Mouse (Mus musculus) stomach, embryonic 14.5 days (tissue): ENCODE measurements around the gene Usp24. TPM values are rescaled to one million over a fixed set of nuclear protein-coding genes. Genes with fewer than 3 reads are reported as not detected.

Experiments
- ATAC-seq: fragments of 200-750 bp; cut with Nextera tagmentation; 2 replicates; pipeline ENCODE4 v1.8.0; 2017; ENCODE audit warnings: low read depth, moderate TSS enrichment; ENCODE audit not compliant: insufficient number of reproducible peaks, insufficient read depth, low FRiP score
- H3K27ac ChIP-seq: fragments of 300-500 bp; sonication (generic); 2 replicates; pipeline ENCODE4 v1.5.1; 2014; ENCODE audit warnings: mild to moderate bottlenecking, low read length, moderate library complexity, mixed read lengths
- H3K27me3 ChIP-seq: fragments of 300-500 bp; sonication (generic); 2 replicates; pipeline ENCODE4 v1.6.1; 2014; ENCODE audit warnings: low read length, control low read depth, mixed read lengths; ENCODE audit not compliant: control insufficient read depth, insufficient read depth
- H3K36me3 ChIP-seq: fragments of 300-500 bp; sonication (generic); 2 replicates; pipeline ENCODE4 v1.6.1; 2014; ENCODE audit warnings: mild to moderate bottlenecking, control low read depth, low read length, moderate library complexity, mixed read lengths; ENCODE audit not compliant: control insufficient read depth, insufficient read depth
- H3K4me1 ChIP-seq: fragments of 300-500 bp; sonication (generic); 2 replicates; pipeline ENCODE4 v1.6.1; 2014; ENCODE audit warnings: low read length, control low read depth, mixed read lengths; ENCODE audit not compliant: control insufficient read depth, insufficient read depth
- H3K4me2 ChIP-seq: fragments of 300-500 bp; sonication (generic); replicated peaks from 2 replicates; pipeline ENCODE4 v1.6.1; 2014; ENCODE audit warnings: low read depth, low read length, control low read depth
- H3K4me3 ChIP-seq: fragments of 300-500 bp; sonication (generic); 2 replicates; pipeline ENCODE4 v1.5.1; 2014; ENCODE audit warnings: low read depth, low read length, control low read depth
- H3K9ac ChIP-seq: fragments of 300-500 bp; sonication (generic); replicated peaks from 2 replicates; pipeline ENCODE4 v1.6.1; 2014; ENCODE audit warnings: low read depth, mild to moderate bottlenecking, control low read depth, low read length, moderate library complexity, mixed read lengths
- H3K9me3 ChIP-seq: fragments of 300-500 bp; sonication (generic); 2 replicates; pipeline ENCODE4 v1.6.1; 2016; ENCODE audit warnings: low read depth, low read length, control low read depth; ENCODE audit not compliant: control insufficient read depth
- WGBS: fragments of 180-500 bp; shearing (Covaris S2); extraction: QIAGEN DNeasy Blood & Tissue Kit; methylation state at CpG from one replicate; pipeline ENCODE4 v1.1.7; 2014; 5-methylcytosine and 5-hydroxymethylcytosine counted together
- polyA plus RNA-seq: library from polyadenylated mRNA; unstranded; fragments of >200 nt; fragmentation: Nextera tagmentation; extraction: Ambion mirVana; gene quantifications from 2 replicates; pipeline ENCODE4 v1.2.1, GENCODE M21; 2014

Usp24 gene
- polyA plus RNA-seq, 1 experiment from 2014 or later: 12.0 TPM

DNA sequence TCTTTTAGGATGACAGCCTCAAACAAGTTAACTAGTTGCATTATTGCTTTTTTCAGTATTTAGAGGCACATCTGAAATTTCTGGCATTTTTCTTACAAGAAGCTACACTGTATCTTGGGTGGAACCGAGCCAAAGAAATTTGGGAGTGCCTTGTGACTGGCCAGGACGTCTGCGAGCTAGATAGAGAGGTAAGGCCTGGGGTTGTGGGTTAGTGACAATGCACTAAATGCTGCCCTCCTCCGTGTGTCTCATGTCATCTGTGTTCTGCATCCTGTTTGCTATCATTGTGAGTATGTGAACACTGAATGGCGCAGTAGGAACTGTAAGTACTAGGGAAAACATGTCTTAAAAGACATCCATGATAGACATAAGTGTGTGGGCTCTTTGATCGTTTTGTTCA is 54.0 kb downstream of the Usp24 start:
- WGBS: 84% methylated on average over 6 of the region's 6 CpGs
- no peak for ATAC-seq
- H3K27ac ChIP-seq: no peak overlapping the region
- no peaks in the 10 kb centered on the region for H3K9me3 ChIP-seq
- no peaks in the 10 kb centered on the region for H3K27me3 ChIP-seq
- H3K9ac ChIP-seq: no peak overlapping the region
- H3K4me3 ChIP-seq: no peak overlapping the region
- H3K4me1 ChIP-seq: no peaks in the 10 kb centered on the region
- no peak overlapping the region for H3K4me2 ChIP-seq
- peaks cover 46% of the 10 kb centered on the region for H3K36me3 ChIP-seq

DNA sequence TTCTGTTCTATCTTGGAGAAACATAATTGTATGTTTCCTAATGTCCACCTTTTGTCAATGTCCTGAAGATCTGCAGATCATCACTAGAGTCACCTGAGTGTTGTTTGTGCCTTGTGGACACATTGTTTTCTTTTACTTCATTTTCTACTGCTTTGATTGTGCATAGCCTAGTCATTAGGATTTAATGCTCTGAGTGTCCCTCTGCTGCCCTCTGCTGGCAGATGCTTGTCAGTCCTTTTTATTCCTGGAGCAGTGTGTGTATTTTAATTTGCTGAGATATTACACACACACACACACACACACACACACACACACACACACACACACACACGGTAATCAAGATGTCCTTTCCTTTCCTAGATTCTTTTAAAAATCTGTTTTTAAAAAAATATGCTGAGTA is 59.8 kb downstream of the Usp24 start:
- peaks cover 48% of the 10 kb centered on the region for H3K36me3 ChIP-seq
- H3K4me1 ChIP-seq: no peaks in the 10 kb centered on the region
- no peak overlapping the region for H3K9ac ChIP-seq
- no peak overlapping the region for H3K4me2 ChIP-seq
- no peak overlapping the region for H3K4me3 ChIP-seq
- WGBS: 43% methylated on average over 1 of the region's 1 CpGs
- H3K9me3 ChIP-seq: no peaks in the 10 kb centered on the region
- ATAC-seq: no peak
- H3K27me3 ChIP-seq: no peaks in the 10 kb centered on the region
- no peak overlapping the region for H3K27ac ChIP-seq

- 64% methylated on average over 14 of the region's 14 CpGs for whole genome bisulfite sequencing
- H3K9me3 ChIP-seq: no peaks in the 10 kb centered on the region
- H3K36me3 ChIP-seq: peaks cover 51% of the 10 kb centered on the region
Measured at GRCm38 (mm10) chr4:106378839-106379572, 63.0 kb downstream of the Usp24 start.

GRCm38 (mm10) chr4:106381131-106381530 is 65.1 kb downstream of the Usp24 start:
- ATAC-seq: no peak

More at GRCm38 (mm10) chr4:106378839-106379572, 63.0 kb downstream of the Usp24 start:
- no peaks in the 10 kb centered on the region for H3K27me3 ChIP-seq
- H3K4me2 ChIP-seq: no peak overlapping the region
- H3K27ac ChIP-seq: no peak overlapping the region
- ATAC-seq: no peak
- H3K9ac ChIP-seq: no peak overlapping the region
- H3K4me1 ChIP-seq: no peaks in the 10 kb centered on the region
- no peak overlapping the region for H3K4me3 ChIP-seq

GRCm38 (mm10) chr4:106389908-106390307 is 73.9 kb downstream of the Usp24 start:
- WGBS: 67% methylated on average over 3 of the region's 3 CpGs
- Histone ChIP-seq H3K27ac (no peak overlapping the region), H3K27me3 (no peaks in the 10 kb centered on the region), H3K9me3 (no peaks in the 10 kb centered on the region), H3K4me2 (no peak overlapping the region), H3K4me1 (no peaks in the 10 kb centered on the region), H3K9ac (no peak overlapping the region), H3K4me3 (no peak overlapping the region), H3K36me3 (peaks cover 62% of the 10 kb centered on the region)
- no peak for ATAC-seq

More at GRCm38 (mm10) chr4:106381131-106381530, 65.1 kb downstream of the Usp24 start:
- 69% methylated on average over 5 of the region's 5 CpGs for WGBS
- no peak overlapping the region for H3K27ac ChIP-seq
- H3K36me3 ChIP-seq: peaks cover 59% of the 10 kb centered on the region
- H3K9me3 ChIP-seq: no peaks in the 10 kb centered on the region
- no peak overlapping the region for H3K9ac ChIP-seq
- no peaks in the 10 kb centered on the region for H3K27me3 ChIP-seq
- H3K4me3 ChIP-seq: no peak overlapping the region
- H3K4me1 ChIP-seq: no peaks in the 10 kb centered on the region
- no peak overlapping the region for H3K4me2 ChIP-seq

DNA sequence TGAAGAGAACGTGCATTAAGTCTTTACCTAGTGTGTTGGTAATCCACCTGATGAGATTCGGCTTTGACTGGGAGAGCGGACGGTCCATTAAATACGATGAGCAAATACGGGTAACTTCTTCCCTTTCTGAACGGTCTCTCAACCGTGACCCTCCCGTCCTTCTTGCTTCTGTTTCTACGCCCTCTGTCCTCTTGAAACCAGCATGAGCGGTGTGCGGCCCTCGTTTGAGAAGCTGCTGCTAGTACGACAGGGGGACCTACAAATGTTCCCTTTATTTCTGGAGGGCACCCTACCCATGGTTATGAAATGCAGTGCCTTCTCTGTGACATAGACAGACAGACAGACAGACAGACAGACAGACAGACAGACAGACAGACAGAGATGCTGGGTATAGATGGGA is 93.6 kb downstream of the Usp24 start:
- Histone ChIP-seq H3K4me3 (no peak overlapping the region), H3K4me1 (no peaks in the 10 kb centered on the region), H3K27me3 (no peaks in the 10 kb centered on the region), H3K4me2 (no peak overlapping the region), H3K9me3 (no peaks in the 10 kb centered on the region), H3K9ac (no peak overlapping the region), H3K36me3 (peaks cover 71% of the 10 kb centered on the region), H3K27ac (no peak overlapping the region)
- WGBS: 95% methylated on average over 14 of the region's 14 CpGs
- no peak for ATAC-seq

DNA sequence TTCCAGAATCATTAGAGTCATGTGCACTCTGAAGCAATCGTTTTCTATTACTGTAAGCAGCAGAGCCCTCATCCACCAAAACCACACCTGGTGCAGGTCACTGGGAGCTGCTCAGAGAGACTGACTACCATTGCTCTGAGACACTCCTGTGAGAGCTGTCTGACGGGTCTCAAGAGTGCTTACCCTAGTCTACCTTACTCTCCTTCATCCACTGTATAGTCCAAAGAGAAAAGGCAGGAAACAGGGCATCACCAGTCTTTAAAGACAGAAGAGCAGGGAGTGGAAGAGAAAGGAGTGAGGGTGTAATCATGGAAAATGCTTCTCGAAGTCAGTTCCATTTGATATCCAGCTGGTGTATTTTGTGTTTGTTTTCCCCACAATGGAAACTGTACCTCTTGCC is 103.2 kb downstream of the Usp24 start:
- H3K9ac ChIP-seq: no peak overlapping the region
- no peak overlapping the region for H3K4me2 ChIP-seq
- no peak overlapping the region for H3K27ac ChIP-seq
- 84% methylated on average over 3 of the region's 3 CpGs for WGBS
- H3K27me3 ChIP-seq: no peaks in the 10 kb centered on the region
- no peaks in the 10 kb centered on the region for H3K9me3 ChIP-seq
- ATAC-seq: no peak
- no peak overlapping the region for H3K4me3 ChIP-seq
- H3K4me1 ChIP-seq: no peaks in the 10 kb centered on the region
- peaks cover 47% of the 10 kb centered on the region for H3K36me3 ChIP-seq

- Histone ChIP-seq H3K9me3 (no peaks in the 10 kb centered on the region), H3K9ac (no peak overlapping the region), H3K4me1 (no peaks in the 10 kb centered on the region), H3K27me3 (no peaks in the 10 kb centered on the region), H3K4me2 (no peak overlapping the region), H3K4me3 (no peak overlapping the region), H3K27ac (no peak overlapping the region), H3K36me3 (peaks cover 52% of the 10 kb centered on the region)
- WGBS: 86% methylated on average over 6 of the region's 6 CpGs
- ATAC-seq: no peak
Measured at GRCm38 (mm10) chr4:106419791-106420190, 103.8 kb downstream of the Usp24 start.

GRCm38 (mm10) chr4:106422597-106422996 is 106.6 kb downstream of the Usp24 start:
- WGBS: 92% methylated on average over 3 of the region's 3 CpGs
- Histone ChIP-seq H3K27ac (no peak overlapping the region), H3K9ac (no peak overlapping the region), H3K27me3 (no peaks in the 10 kb centered on the region), H3K9me3 (no peaks in the 10 kb centered on the region), H3K4me2 (no peak overlapping the region), H3K4me1 (no peaks in the 10 kb centered on the region), H3K36me3 (peaks cover 48% of the 10 kb centered on the region), H3K4me3 (no peak overlapping the region)
- no peak for ATAC-seq
